Mouse (Mus musculus) G1E (cell line): ENCODE results near the gene Clmp.

Source experiments
- CTCF ChIP-seq: IDR thresholded peaks from 2 replicates; pipeline ENCODE4 v1.5.1; 2012; ENCODE audit warnings: low read depth, low read length, inconsistent platforms, mixed read lengths
- GATA1 ChIP-seq: IDR thresholded peaks from 2 replicates; pipeline ENCODE4 v1.6.1; 2012; ENCODE audit warnings: borderline replicate concordance, low read length, inconsistent platforms, mixed read lengths
- GATA2 ChIP-seq: IDR thresholded peaks from 2 replicates; pipeline ENCODE4 v1.6.1; 2012; ENCODE audit warnings: low read depth, low read length, inconsistent platforms, borderline replicate concordance
- POLR2AphosphoS5 ChIP-seq: IDR thresholded peaks from 2 replicates; pipeline ENCODE4 v1.6.1; 2012; ENCODE audit warnings: low read depth, low read length, inconsistent platforms; ENCODE audit not compliant: insufficient replicate concordance

DNA sequence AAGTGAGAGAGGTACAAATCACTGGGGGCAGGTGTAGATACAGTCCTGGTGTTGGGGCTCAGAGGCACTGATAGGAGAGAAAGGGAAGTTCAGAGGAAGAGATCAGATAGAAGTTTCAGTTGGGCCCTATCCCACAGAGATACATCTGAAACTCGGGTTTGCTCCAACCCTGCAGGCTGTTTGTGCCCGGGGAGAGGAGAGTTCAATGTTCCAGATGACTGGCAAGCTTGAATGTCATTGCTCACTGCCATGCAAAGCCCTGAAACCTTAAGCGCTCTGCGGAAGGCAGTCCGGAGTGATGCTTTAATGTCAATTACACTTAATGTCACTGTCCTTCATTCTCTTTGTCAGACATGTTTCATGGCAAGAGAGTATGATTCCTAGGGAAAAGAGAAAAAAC is 39.2 kb downstream of the Clmp start:
- TF ChIP-seq GATA1, result no peak
- no peak for TF ChIP-seq CTCF
- no peak for TF ChIP-seq GATA2
- TF ChIP-seq POLR2AphosphoS5, result no peak
